Mouse (Mus musculus): ENCODE results near the gene Fhl1. TPM values are rescaled to one million over a fixed set of nuclear protein-coding genes. Genes with fewer than 3 reads are reported as not detected.
A peak's percentile ranks its signal among the peaks of the same experiment; 100 is the strongest.

Gene Fhl1
- polyA plus RNA-seq, 2 experiments = 8.1 to 11.2 TPM

GRCm38 (mm10) chrX:56787486-56787885, 55.9 kb downstream of the Fhl1 start:
- Histone ChIP-seq H3K4me1 (replicated peaks; ENCODE audit: control insufficient read depth in 2 of 2, insufficient read depth in 2 of 2, low read length in 1 of 2) (no peaks in the 10 kb centered on the region), H3K9me3 (ENCODE audit: control insufficient read depth, low read length) (no peaks in the 10 kb centered on the region), H3K4me2 (ENCODE audit: low read depth) (no peak overlapping the region), H3K9ac (replicated peaks) (no peak overlapping the region), H3K36me3 (replicated peaks; ENCODE audit: control insufficient read depth, insufficient read depth, low read depth) (no peaks in the 10 kb centered on the region), H3K27ac (no peak overlapping the region), H3K27me3 (ENCODE audit: control insufficient read depth, insufficient read depth, low read length) (no peaks in the 10 kb centered on the region), H3K4me3 (ENCODE audit: insufficient read depth in 1 of 2, low read depth in 2 of 2, low read length in 2 of 2) (no peak overlapping the region)
- ATAC-seq (ENCODE audit: insufficient read depth) = no peak
- DNase-seq (ENCODE audit: low read depth in 3 of 3, low spot score in 3 of 3) = no peak
- 75% methylated on average over 3 of the region's 3 CpGs for WGBS (ENCODE audit: insufficient replicate concordance)
- TF ChIP-seq CTCF (IDR thresholded peaks at IDR 0.05; ENCODE audit: low read depth) = no peak
- TF ChIP-seq EP300 (IDR thresholded peaks at IDR 0.05; ENCODE audit: low read depth) = no peak

- H3K27me3 ChIP-seq (ENCODE audit: control insufficient read depth, insufficient read depth, low read length) = no peaks in the 10 kb centered on the region
- no peaks in the 10 kb centered on the region for H3K36me3 ChIP-seq (replicated peaks; ENCODE audit: control insufficient read depth, insufficient read depth, low read depth)
- no peaks in the 10 kb centered on the region for H3K4me1 ChIP-seq (replicated peaks; ENCODE audit: control insufficient read depth in 2 of 2, insufficient read depth in 2 of 2, low read length in 1 of 2)
- H3K4me2 ChIP-seq (ENCODE audit: low read depth) = no peak overlapping the region
- no peak for TF ChIP-seq EP300 (IDR thresholded peaks at IDR 0.05; ENCODE audit: low read depth)
- no peak for TF ChIP-seq CTCF (IDR thresholded peaks at IDR 0.05; ENCODE audit: low read depth)
- H3K9me3 ChIP-seq (ENCODE audit: control insufficient read depth, low read length) = no peaks in the 10 kb centered on the region
- no peak for ATAC-seq (ENCODE audit: insufficient read depth)
- DNase-seq (ENCODE audit: low read depth in 3 of 3, low spot score in 3 of 3) = no peak
- no peak overlapping the region for H3K27ac ChIP-seq
- WGBS (ENCODE audit: insufficient replicate concordance) = 81% methylated on average over 4 of the region's 4 CpGs
- H3K9ac ChIP-seq (replicated peaks) = no peak overlapping the region
- H3K4me3 ChIP-seq (ENCODE audit: insufficient read depth in 1 of 2, low read depth in 2 of 2, low read length in 2 of 2) = no peak overlapping the region
Observed at GRCm38 (mm10) chrX:56790591-56790990, 59.0 kb downstream of the Fhl1 start.

GRCm38 (mm10) chrX:56791268-56791667, 59.7 kb downstream of the Fhl1 start:
- no peak overlapping the region for H3K4me2 ChIP-seq (ENCODE audit: low read depth)
- peak; percentile 63 for TF ChIP-seq CTCF (IDR thresholded peaks at IDR 0.05; ENCODE audit: low read depth)
- no peak for TF ChIP-seq EP300 (IDR thresholded peaks at IDR 0.05; ENCODE audit: low read depth)
- H3K4me1 ChIP-seq (replicated peaks; ENCODE audit: control insufficient read depth in 2 of 2, insufficient read depth in 2 of 2, low read length in 1 of 2) = no peaks in the 10 kb centered on the region
- no peaks in the 10 kb centered on the region for H3K27me3 ChIP-seq (ENCODE audit: control insufficient read depth, insufficient read depth, low read length)
- DNase-seq (ENCODE audit: low read depth in 3 of 3, low spot score in 3 of 3) = peak; percentile 6 to 17 (median 9)
- no peak overlapping the region for H3K27ac ChIP-seq
- no peak overlapping the region for H3K4me3 ChIP-seq (ENCODE audit: insufficient read depth in 1 of 2, low read depth in 2 of 2, low read length in 2 of 2)
- ATAC-seq (ENCODE audit: insufficient read depth) = no peak
- no peak overlapping the region for H3K9ac ChIP-seq (replicated peaks)
- H3K36me3 ChIP-seq (replicated peaks; ENCODE audit: control insufficient read depth, insufficient read depth, low read depth) = no peaks in the 10 kb centered on the region
- WGBS (ENCODE audit: insufficient replicate concordance) = 50% methylated on average over 15 of the region's 15 CpGs
- no peaks in the 10 kb centered on the region for H3K9me3 ChIP-seq (ENCODE audit: control insufficient read depth, low read length)

DNA sequence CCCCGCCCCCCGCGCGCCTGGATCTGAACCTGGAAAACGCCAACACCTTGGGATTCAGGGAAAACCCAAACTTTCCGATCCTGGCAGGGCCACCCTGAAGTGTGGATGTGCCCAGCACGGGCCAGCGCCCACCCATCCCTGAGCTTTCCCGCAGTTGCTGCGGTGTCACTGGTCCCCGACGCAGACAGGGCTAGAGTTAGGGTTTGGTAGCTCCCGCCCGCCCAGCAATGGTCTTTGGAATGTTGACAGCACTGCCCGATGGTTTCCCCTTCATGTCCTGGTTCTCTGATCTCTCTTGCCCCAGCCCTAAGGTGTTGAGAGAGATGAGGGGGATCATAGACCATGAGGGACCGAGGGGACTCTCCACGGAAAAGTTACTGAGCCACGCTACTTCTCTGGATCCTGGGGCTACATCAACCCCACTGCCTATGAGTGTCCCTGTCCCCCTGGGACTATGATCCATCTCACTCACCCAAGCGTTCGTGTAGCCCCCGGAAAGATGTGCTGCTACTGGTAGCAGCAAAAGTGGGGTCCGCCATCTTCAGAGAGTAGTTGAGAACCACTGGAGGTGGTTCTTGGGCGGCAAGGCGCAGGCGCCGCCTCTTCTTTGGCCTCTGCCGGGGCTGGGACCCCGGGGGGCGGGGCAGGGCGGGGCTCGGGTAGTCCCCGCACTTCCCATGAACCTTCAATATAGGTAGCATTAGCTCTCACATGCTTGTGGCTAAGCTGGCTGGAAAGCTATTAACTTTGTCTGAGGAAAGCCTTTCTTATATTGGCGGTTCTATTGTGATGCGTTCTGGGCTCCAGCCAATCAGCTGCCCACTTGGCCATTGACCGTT, 90.4 kb downstream of the Fhl1 start, which contains the start of gene Map7d3:
Gene Map7d3 (minus strand): TSS at position 562 of the 839 bp plus-strand sequence.
- TF ChIP-seq EP300 (IDR thresholded peaks at IDR 0.05; ENCODE audit: low read depth) = no peak
- no peak for TF ChIP-seq CTCF (IDR thresholded peaks at IDR 0.05; ENCODE audit: low read depth)
- H3K9me3 ChIP-seq (ENCODE audit: control insufficient read depth, low read length) = no peaks in the 10 kb centered on the region
- 10% methylated on average over 35 of the region's 35 CpGs for WGBS (ENCODE audit: insufficient replicate concordance)
- H3K27me3 ChIP-seq (ENCODE audit: control insufficient read depth, insufficient read depth, low read length) = no peaks in the 10 kb centered on the region
- ATAC-seq (ENCODE audit: insufficient read depth) = no peak
- no peak within 1 kb of the TSS for H3K27ac ChIP-seq
- peak in 1 of 3 experiments; percentile 1 for DNase-seq (ENCODE audit: low read depth in 3 of 3, low spot score in 3 of 3)
- no peaks in the 10 kb centered on the region for H3K36me3 ChIP-seq (replicated peaks; ENCODE audit: control insufficient read depth, insufficient read depth, low read depth)
- H3K9ac ChIP-seq (replicated peaks) = peak within 1 kb of the TSS; percentile 27
- H3K4me1 ChIP-seq (replicated peaks; ENCODE audit: control insufficient read depth in 2 of 2, insufficient read depth in 2 of 2, low read length in 1 of 2) = no peaks in the 10 kb centered on the region
- peak within 1 kb of the TSS; percentile 66 for H3K4me2 ChIP-seq (ENCODE audit: low read depth)
- peak within 1 kb of the TSS; percentile 47 to 62 for H3K4me3 ChIP-seq (ENCODE audit: insufficient read depth in 1 of 2, low read depth in 2 of 2, low read length in 2 of 2)

DNA sequence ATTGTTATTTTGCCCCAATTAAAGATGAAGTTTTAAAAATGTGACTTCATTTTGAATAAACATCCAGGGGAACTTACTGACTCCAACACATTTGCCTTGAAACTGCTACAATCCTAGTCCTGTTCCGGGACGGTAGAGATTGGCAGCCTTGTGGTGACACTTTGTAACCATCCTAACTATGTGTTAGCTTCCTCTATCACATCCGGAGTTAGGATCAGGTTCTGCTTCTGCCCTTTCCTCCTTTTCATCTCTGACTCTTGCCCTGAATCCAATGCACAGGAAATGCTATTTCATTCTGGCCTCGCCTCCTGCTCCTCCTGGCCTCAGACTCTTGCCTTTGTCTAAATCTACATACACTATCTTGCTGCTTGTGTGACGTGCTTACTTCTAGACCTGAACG, 95.9 kb downstream of the Fhl1 start:
- no peak for TF ChIP-seq CTCF (IDR thresholded peaks at IDR 0.05; ENCODE audit: low read depth)
- no peak for TF ChIP-seq EP300 (IDR thresholded peaks at IDR 0.05; ENCODE audit: low read depth)
- H3K4me2 ChIP-seq (ENCODE audit: low read depth) = no peak overlapping the region

More for the DNA sequence above, 95.9 kb downstream of the Fhl1 start:
- no peak for ATAC-seq (ENCODE audit: insufficient read depth)
- no peak overlapping the region for H3K9ac ChIP-seq (replicated peaks)
- H3K27ac ChIP-seq = no peak overlapping the region
- no peaks in the 10 kb centered on the region for H3K9me3 ChIP-seq (ENCODE audit: control insufficient read depth, low read length)
- H3K27me3 ChIP-seq (ENCODE audit: control insufficient read depth, insufficient read depth, low read length) = no peaks in the 10 kb centered on the region
- H3K36me3 ChIP-seq (replicated peaks; ENCODE audit: control insufficient read depth, insufficient read depth, low read depth) = no peaks in the 10 kb centered on the region
- H3K4me1 ChIP-seq (replicated peaks; ENCODE audit: control insufficient read depth in 2 of 2, insufficient read depth in 2 of 2, low read length in 1 of 2) = no peaks in the 10 kb centered on the region
- H3K4me3 ChIP-seq (ENCODE audit: insufficient read depth in 1 of 2, low read depth in 2 of 2, low read length in 2 of 2) = no peak overlapping the region
- 35% methylated on average over 6 of the region's 6 CpGs for WGBS (ENCODE audit: insufficient replicate concordance)
- DNase-seq (ENCODE audit: low read depth in 3 of 3, low spot score in 3 of 3) = no peak
